In the genomic region with DNA sequence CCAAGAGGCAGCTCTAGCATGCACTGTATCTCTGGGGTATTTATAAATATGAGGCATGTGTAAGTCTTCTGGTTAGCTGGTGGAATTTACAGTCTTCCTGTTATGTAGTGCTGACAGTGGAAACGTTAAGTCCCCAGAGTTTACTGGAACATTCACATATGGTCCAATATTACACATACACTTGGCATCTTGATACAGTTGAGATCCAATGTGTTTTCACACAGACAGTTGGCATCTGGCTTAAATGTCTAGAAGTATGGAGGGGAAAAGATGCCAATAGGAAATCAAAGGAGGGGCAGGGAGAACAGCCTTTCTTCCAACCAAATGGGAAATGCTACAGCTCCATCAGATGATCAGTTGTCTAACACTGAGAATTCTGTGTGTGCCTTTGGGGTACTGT, we compare ENCODE assay signal across 33 mouse cellular contexts.
DNase-seq lines count a peak whose midpoint lies in the region; ATAC-seq lines count a peak whose summit lies in the region.
"Had no signal": no experiment of that assay in that cellular context is flagged by ENCODE, and none has a peak within 500 bp of the region (broad histone marks: within the 10 kb centered on the region; RNA-seq: fewer than 3 reads in every experiment).

No protein-coding gene starts in this region.

- no peaks in the 10 kb centered on the region for H3K4me1 ChIP-seq in embryonic facial prominence, embryonic 14.5 days (ENCODE audit: control insufficient read depth, insufficient read depth, low read length)
- no peaks in the 10 kb centered on the region for H3K4me1 ChIP-seq in embryonic facial prominence, embryonic 10.5 days
- H3K4me1 ChIP-seq: embryonic facial prominence, embryonic 15.5 days; hindbrain, embryonic 10.5 days; hindbrain, embryonic 15.5 days; liver, embryonic 12.5 days; megakaryocyte, embryonic 14.5 days; midbrain, embryonic 12.5 days; neural tube, embryonic 12.5 days; stomach, embryonic 15.5 days had no signal

- no peaks in the 10 kb centered on the region for H3K27me3 ChIP-seq in embryonic facial prominence, embryonic 14.5 days (replicated peaks; ENCODE audit: control insufficient read depth, insufficient read depth, low read length)
- H3K27me3 ChIP-seq in embryonic facial prominence, embryonic 10.5 days (replicated peaks; ENCODE audit: low read depth, poor library complexity, severe bottlenecking): no peaks in the 10 kb centered on the region
- H3K27me3 ChIP-seq: embryonic facial prominence, embryonic 15.5 days; hindbrain, embryonic 15.5 days; liver, embryonic 12.5 days; megakaryocyte, embryonic 14.5 days; midbrain, embryonic 12.5 days; neural tube, embryonic 12.5 days; stomach, embryonic 15.5 days had no signal

- no peak overlapping the region for H3K27ac ChIP-seq in embryonic facial prominence, embryonic 14.5 days (replicated peaks; ENCODE audit: low read depth, low read length)
- H3K27ac ChIP-seq in embryonic facial prominence, embryonic 10.5 days (replicated peaks): no peak overlapping the region
- H3K27ac ChIP-seq: embryonic facial prominence, embryonic 15.5 days; hindbrain, embryonic 10.5 days; hindbrain, embryonic 15.5 days; layer of hippocampus, adult 2 months; liver, embryonic 12.5 days; midbrain, embryonic 12.5 days; neural tube, embryonic 12.5 days; stomach, embryonic 15.5 days had no signal

- no peak for ATAC-seq in embryonic facial prominence, embryonic 14.5 days (ENCODE audit: low read depth)
- ATAC-seq: inflammation-experienced regulatory T-cells, adult 6 months; liver, embryonic 12.5 days; liver, postnatal 0 days; lung, postnatal 0 days had no signal

- no peaks in the 10 kb centered on the region for H3K36me3 ChIP-seq in embryonic facial prominence, embryonic 14.5 days (ENCODE audit: control insufficient read depth, insufficient read depth, low read length)
- H3K36me3 ChIP-seq in embryonic facial prominence, embryonic 10.5 days (replicated peaks): no peaks in the 10 kb centered on the region
- H3K36me3 ChIP-seq: embryonic facial prominence, embryonic 15.5 days; G1E; hindbrain, embryonic 10.5 days; hindbrain, embryonic 15.5 days; liver, embryonic 12.5 days; midbrain, embryonic 12.5 days; neural tube, embryonic 12.5 days; stomach, embryonic 15.5 days had no signal

- no peak overlapping the region for H3K4me2 ChIP-seq in embryonic facial prominence, embryonic 14.5 days (ENCODE audit: low read depth, low read length)
- H3K4me2 ChIP-seq: embryonic facial prominence, embryonic 15.5 days; hindbrain, embryonic 15.5 days; liver, embryonic 12.5 days; midbrain, embryonic 12.5 days; neural tube, embryonic 12.5 days; stomach, embryonic 15.5 days had no signal

- peak; percentile 52 for DNase-seq in embryonic facial prominence, embryonic 14.5 days (ENCODE audit: low spot score)
- no peak for DNase-seq in embryonic facial prominence, embryonic 10.5 days (ENCODE audit: low spot score)
- DNase-seq in frontal cortex, adult 2 months (ENCODE audit: extremely low spot score in 1 of 2, low spot score in 1 of 2): peak; percentile 3 to 19
- DNase-seq in frontal cortex, postnatal 14 days (ENCODE audit: low spot score in 2 of 2): no peak
- peak; percentile 3 for DNase-seq in right cerebral cortex, adult 18-20 months
- no peak for DNase-seq in right cerebral cortex, postnatal 14 days
- no peak for DNase-seq in cerebellum, adult 11-12 months
- no peak for DNase-seq in retina, embryonic 14.5 days (ENCODE audit: low spot score)
- DNase-seq: adrenal gland, adult 8-10 months; cerebellum, adult 18-20 months; cerebellum, postnatal 10 days; gastrocnemius, postnatal 14 days; heart, postnatal 14 days; kidney, adult 11 months; kidney, postnatal 14 days; left cerebral cortex, postnatal 4 days; liver, postnatal 0 days; lung, postnatal 4 days; thymus, adult 18-20 months; thymus, postnatal 25 days had no signal

- no peak overlapping the region for H3K4me3 ChIP-seq in embryonic facial prominence, embryonic 14.5 days (ENCODE audit: low read depth, low read length)
- no peak overlapping the region for H3K4me3 ChIP-seq in embryonic facial prominence, embryonic 10.5 days
- H3K4me3 ChIP-seq: embryonic facial prominence, embryonic 15.5 days; hindbrain, embryonic 10.5 days; hindbrain, embryonic 15.5 days; layer of hippocampus, adult 2 months; liver, embryonic 12.5 days; megakaryocyte, embryonic 14.5 days; midbrain, embryonic 12.5 days; myocyte; neural tube, embryonic 12.5 days; stomach, embryonic 15.5 days had no signal

- WGBS in embryonic facial prominence, embryonic 14.5 days: 54% methylated on average over 1 of the region's 1 CpGs
- 83% methylated on average over 1 of the region's 1 CpGs for WGBS in embryonic facial prominence, embryonic 10.5 days

- no peak overlapping the region for H3K9ac ChIP-seq in embryonic facial prominence, embryonic 14.5 days (ENCODE audit: low read depth, low read length)
- H3K9ac ChIP-seq: embryonic facial prominence, embryonic 15.5 days; hindbrain, embryonic 15.5 days; liver, embryonic 12.5 days; liver, postnatal 0 days; midbrain, embryonic 12.5 days; neural tube, embryonic 12.5 days; stomach, embryonic 15.5 days had no signal

- H3K9me3 ChIP-seq in embryonic facial prominence, embryonic 14.5 days (ENCODE audit: control insufficient read depth, low read length): no peaks in the 10 kb centered on the region
- no peaks in the 10 kb centered on the region for H3K9me3 ChIP-seq in embryonic facial prominence, embryonic 10.5 days
- H3K9me3 ChIP-seq: embryonic facial prominence, embryonic 15.5 days; G1E; hindbrain, embryonic 10.5 days; hindbrain, embryonic 15.5 days; liver, embryonic 12.5 days; megakaryocyte, embryonic 14.5 days; midbrain, embryonic 12.5 days; neural tube, embryonic 12.5 days; stomach, embryonic 15.5 days had no signal

Comparison
In these comparisons a context has a peak if more than half of its experiments do, and no peak if none do; other contexts are left out.
1. DNase-seq: peak in embryonic facial prominence, embryonic 14.5 days (single experiment), frontal cortex, adult 2 months (2 of 2) and right cerebral cortex, adult 18-20 months (single experiment); none in embryonic facial prominence, embryonic 10.5 days (single experiment), frontal cortex, postnatal 14 days (0 of 2), right cerebral cortex, postnatal 14 days (single experiment), cerebellum, adult 11-12 months (single experiment) and retina, embryonic 14.5 days (single experiment).